Mouse (Mus musculus): ENCODE results near the gene Metap2.

DNA sequence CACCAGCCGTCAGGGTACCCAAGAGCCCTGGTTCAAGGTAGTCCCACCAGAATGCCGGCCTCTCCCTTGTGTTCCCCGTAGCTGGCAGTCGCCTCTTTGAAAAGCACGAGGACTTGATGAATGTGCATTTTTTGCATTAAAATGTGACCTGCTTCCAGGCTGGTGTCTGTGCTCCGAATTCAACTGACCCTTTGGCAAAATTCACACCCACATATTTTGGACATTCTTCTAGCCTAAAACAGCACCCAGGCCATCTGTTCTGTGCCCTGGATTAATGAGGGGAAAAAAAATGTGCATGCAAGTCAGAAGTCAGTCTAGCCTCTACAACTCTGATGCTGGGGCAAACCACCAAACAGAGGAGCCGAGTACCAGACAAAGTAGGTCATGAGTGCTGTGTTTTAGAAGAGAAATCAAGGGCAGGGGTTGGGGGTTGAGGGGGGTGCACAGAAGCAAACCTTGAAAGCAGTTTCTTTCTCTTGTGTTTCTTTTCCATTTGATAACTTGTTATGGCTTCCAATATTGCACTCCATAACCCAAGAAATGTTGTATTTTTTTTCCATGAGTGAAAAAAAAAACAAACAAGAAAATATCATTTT lies 86.2 kb downstream of the Metap2 start:
- TF ChIP-seq CTCF (IDR thresholded peaks at IDR 0.05; ENCODE audit: borderline replicate concordance, insufficient read depth, low read length) = no peak
- no peak for TF ChIP-seq POLR2A (IDR thresholded peaks at IDR 0.05; ENCODE audit: low read depth, low read length)

Data from embryonic fibroblast, embryonic 13.5 days (primary cell).